Mouse (Mus musculus): ENCODE data around the gene Fntb. TPM values are rescaled to one million over a fixed set of nuclear protein-coding genes. Genes with fewer than 3 reads are reported as not detected.
A peak's percentile ranks its signal among the peaks of the same experiment; 100 is the strongest.
"Not testable (repeated sequence)": the region's sequence is repeated elsewhere in the genome, so short reads cannot be mapped to it uniquely, and the experiment has no call there.

The Fntb gene
- polyA plus RNA-seq, 1 experiment = 13.2 TPM

DNA sequence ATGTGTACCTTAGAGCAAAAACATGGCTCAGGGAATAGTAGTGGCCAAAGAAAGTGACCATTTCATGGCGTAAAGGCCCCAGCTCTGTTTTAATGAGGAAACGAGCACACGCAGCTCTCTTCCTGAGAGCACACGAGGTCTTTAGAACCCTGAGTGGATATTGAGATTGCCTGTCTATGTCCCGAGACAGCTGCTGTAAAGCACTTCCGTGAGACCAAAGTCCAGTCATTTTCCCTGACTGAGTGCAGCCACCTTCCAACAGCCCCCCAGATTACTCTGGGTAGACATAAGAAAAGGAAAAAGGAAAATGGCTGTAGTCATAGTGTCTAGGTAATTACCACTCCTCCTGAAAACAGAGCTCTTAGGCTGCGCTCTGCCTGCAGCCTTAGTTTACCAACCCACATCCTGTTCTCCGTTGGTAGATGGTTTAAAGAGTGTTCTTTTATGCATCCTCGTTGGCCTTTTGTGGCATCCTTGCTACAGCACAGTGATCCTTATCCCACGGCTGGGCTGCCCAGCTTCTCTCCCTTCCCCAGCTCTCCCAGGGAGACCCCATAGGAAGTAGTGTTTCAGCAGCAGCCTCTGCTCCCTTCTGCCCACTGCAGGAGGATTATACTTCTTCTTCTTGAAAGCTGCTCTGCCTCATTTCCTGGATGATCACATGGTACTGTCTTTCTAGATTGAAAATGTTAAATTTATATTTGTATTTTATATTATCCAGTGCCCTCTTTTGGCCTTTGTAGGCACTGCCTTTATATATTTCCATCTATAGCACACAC lies 13.1 kb downstream of the Fntb start:
- H3K4me3 ChIP-seq (ENCODE audit: insufficient read depth, low read depth, low read length) = no peak overlapping the region
- H3K36me3 ChIP-seq (ENCODE audit: control insufficient read depth, insufficient read depth, low read length) = peaks cover 2% of the 10 kb centered on the region
- no peaks in the 10 kb centered on the region for H3K27me3 ChIP-seq (replicated peaks; ENCODE audit: control insufficient read depth, insufficient read depth, low read length)
- WGBS = 75% methylated on average over 10 of the region's 10 CpGs
- H3K27ac ChIP-seq (ENCODE audit: insufficient read depth, low read depth, low read length) = no peak overlapping the region
- DNase-seq = no peak
- TF ChIP-seq CTCF (conservative IDR thresholded peaks at IDR 0.05; ENCODE audit: insufficient read depth, insufficient read length, low read depth, low read length) (no peak), POLR2A (IDR thresholded peaks at IDR 0.05; ENCODE audit: low read depth, low read length) (no peak)
- H3K4me1 ChIP-seq (ENCODE audit: control insufficient read depth, insufficient read depth, low read length) = peaks cover 3% of the 10 kb centered on the region; the same call in 1 of the 2 replicates

DNA sequence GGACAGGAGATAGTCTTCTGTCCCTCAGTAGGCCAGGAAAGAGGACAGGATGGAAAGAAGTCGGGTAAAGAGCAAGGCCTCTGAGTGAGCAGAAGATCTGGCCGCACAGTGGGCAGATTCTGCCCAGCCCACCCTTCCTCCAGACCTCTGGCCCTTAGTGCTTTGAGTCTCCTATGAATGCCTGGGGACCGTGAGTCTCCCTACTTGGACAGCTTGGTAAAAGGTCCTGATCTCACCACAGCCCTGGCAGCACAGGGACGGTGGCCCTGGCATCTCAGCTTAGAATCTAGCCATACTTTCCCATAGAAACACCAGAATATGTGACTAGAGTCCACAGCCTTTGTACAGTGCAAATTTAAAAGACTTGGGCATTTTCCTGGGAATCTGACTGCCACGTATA lies 14.6 kb downstream of the Fntb start:
- H3K36me3 ChIP-seq (ENCODE audit: control insufficient read depth, insufficient read depth, low read length) = peaks cover 2% of the 10 kb centered on the region
- TF ChIP-seq CTCF (conservative IDR thresholded peaks at IDR 0.05; ENCODE audit: insufficient read depth, insufficient read length, low read depth, low read length) = no peak
- no peak for TF ChIP-seq POLR2A (IDR thresholded peaks at IDR 0.05; ENCODE audit: low read depth, low read length)
- DNase-seq = no peak
- 86% methylated on average over 5 of the region's 5 CpGs for WGBS
- peaks cover 4% of the 10 kb centered on the region for H3K4me1 ChIP-seq (ENCODE audit: control insufficient read depth, insufficient read depth, low read length)
- no peak overlapping the region for H3K27ac ChIP-seq (ENCODE audit: insufficient read depth, low read depth, low read length)
- no peaks in the 10 kb centered on the region for H3K27me3 ChIP-seq (replicated peaks; ENCODE audit: control insufficient read depth, insufficient read depth, low read length)
- H3K4me3 ChIP-seq (ENCODE audit: insufficient read depth, low read depth, low read length) = no peak overlapping the region

DNA sequence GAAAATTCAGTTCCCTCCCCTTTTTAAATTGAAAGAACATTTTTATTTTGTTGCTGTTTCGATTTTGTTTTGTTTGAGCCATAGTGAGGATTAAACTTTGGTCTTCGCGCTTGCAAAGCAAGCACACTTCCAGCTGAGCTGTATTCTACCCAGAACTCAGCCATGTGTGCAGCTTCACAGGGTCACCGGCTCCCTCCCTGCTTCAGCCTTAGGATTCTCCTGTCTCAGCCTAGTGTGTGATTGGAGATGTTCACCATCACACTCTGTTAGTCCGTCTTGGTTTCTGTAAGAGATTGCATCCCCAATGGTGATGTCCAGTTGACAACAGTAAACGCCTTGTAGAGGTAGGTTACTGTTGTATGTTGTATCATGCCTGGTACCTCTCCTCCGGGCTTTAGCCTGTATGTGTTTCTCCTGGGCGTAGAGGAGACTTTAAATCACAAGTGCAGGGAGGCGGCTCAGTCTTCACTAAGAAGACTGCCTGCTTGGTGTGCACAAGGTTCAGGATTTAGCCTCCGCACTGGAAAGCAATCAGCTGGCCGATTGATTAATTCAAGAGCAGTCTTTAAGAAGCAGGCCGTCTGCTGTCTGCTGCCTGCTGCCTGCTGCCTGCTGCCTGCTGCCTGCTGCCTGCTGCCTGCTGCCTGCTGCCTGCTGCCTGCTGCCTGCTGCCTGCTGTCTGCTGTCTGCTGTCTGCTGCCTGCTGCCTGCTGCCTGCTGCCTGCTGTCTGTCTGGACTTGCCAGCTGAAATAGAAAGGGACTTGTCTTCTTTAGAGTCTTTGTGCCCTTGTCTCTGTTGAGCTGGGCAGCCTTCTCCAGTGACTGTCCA lies 15.5 kb downstream of the Fntb start:
- H3K4me3 ChIP-seq (ENCODE audit: insufficient read depth, low read depth, low read length) = no peak overlapping the region
- H3K4me1 ChIP-seq (ENCODE audit: control insufficient read depth, insufficient read depth, low read length) = peaks cover 4% of the 10 kb centered on the region
- peak; percentile 7 for DNase-seq
- TF ChIP-seq CTCF (conservative IDR thresholded peaks at IDR 0.05; ENCODE audit: insufficient read depth, insufficient read length, low read depth, low read length) (no peak), POLR2A (IDR thresholded peaks at IDR 0.05; ENCODE audit: low read depth, low read length) (no peak)
- no peaks in the 10 kb centered on the region for H3K27me3 ChIP-seq (replicated peaks; ENCODE audit: control insufficient read depth, insufficient read depth, low read length)
- peaks cover 2% of the 10 kb centered on the region for H3K36me3 ChIP-seq (ENCODE audit: control insufficient read depth, insufficient read depth, low read length)
- no peak overlapping the region for H3K27ac ChIP-seq (ENCODE audit: insufficient read depth, low read depth, low read length)
- 79% methylated on average over 12 of the region's 12 CpGs for WGBS

DNA sequence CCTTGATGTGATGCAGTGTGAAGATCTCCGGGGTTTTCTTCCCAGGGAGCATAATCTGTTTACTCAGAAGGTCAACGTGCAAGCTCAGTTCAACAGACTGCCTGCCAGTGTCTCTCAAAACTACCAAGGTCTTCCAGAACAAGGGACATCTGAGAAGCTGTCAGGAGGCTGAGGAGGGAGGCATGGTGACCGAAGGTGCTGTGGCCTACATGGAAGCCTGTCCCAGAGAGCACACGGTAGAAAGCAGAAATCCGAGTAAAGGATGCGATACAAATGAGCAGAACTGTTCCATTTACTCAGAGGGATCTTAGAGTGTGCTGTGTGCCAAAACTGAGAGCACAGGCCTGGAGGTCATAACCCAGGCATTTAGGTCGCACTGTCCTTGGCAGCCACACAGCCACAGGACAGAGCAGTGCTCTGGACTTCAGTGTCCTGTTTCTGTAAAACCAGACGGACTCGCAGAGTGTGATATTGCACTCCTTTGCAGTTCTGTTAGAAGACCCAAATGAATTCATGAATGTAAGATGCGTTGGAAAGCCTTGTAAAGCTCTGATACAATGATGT lies 18.7 kb downstream of the Fntb start:
- peak; percentile 21 for DNase-seq
- H3K27ac ChIP-seq (ENCODE audit: insufficient read depth, low read depth, low read length) = no peak overlapping the region
- no peak overlapping the region for H3K4me3 ChIP-seq (ENCODE audit: insufficient read depth, low read depth, low read length)
- H3K27me3 ChIP-seq (replicated peaks; ENCODE audit: control insufficient read depth, insufficient read depth, low read length) = no peaks in the 10 kb centered on the region
- TF ChIP-seq POLR2A (IDR thresholded peaks at IDR 0.05; ENCODE audit: low read depth, low read length) = no peak
- no peak for TF ChIP-seq CTCF (conservative IDR thresholded peaks at IDR 0.05; ENCODE audit: insufficient read depth, insufficient read length, low read depth, low read length)
- H3K36me3 ChIP-seq (ENCODE audit: control insufficient read depth, insufficient read depth, low read length) = peaks cover 2% of the 10 kb centered on the region; the same call in 1 of the 2 replicates
- peaks cover 4% of the 10 kb centered on the region for H3K4me1 ChIP-seq (ENCODE audit: control insufficient read depth, insufficient read depth, low read length)
- 60% methylated on average over 10 of the region's 10 CpGs for WGBS

DNA sequence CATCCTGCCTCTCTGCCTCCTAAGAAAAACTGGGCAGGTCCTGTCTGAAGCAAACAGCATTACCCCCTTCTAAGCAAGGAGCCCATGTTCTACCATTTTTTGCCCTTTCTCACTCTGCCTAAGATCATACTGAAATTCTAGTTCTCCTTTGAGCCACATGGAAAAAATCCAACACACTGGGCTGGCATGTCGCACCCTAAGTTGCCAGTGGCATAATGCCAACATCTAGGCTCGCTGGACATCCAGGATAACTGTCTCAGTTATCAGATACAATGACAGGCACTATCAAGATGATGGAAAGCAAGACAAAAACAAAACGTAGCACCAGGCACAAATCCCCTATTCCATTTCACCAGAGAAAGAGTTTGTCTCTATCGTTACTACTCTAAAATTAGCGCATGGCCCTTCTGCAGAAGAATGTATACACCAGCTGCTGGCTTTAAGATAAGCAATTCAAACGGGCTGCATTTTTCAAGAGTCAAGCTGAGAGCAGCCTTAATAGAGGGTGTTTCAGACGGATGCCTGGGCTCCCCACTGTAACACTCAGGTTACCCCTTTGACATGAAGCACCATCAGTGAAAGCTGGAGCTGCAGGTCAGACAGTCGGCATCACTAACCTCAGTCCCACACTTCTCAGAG lies 25.2 kb downstream of the Fntb start:
- Histone ChIP-seq H3K4me3 (ENCODE audit: insufficient read depth, low read depth, low read length) (no peak overlapping the region), H3K27ac (ENCODE audit: insufficient read depth, low read depth, low read length) (no peak overlapping the region), H3K27me3 (replicated peaks; ENCODE audit: control insufficient read depth, insufficient read depth, low read length) (no peaks in the 10 kb centered on the region), H3K36me3 (ENCODE audit: control insufficient read depth, insufficient read depth, low read length) (no peaks in the 10 kb centered on the region), H3K4me1 (ENCODE audit: control insufficient read depth, insufficient read depth, low read length) (no peaks in the 10 kb centered on the region)
- no peak for DNase-seq
- no peak for TF ChIP-seq CTCF (conservative IDR thresholded peaks at IDR 0.05; ENCODE audit: insufficient read depth, insufficient read length, low read depth, low read length)
- TF ChIP-seq POLR2A (IDR thresholded peaks at IDR 0.05; ENCODE audit: low read depth, low read length) = no peak
- 50% methylated on average over 8 of the region's 8 CpGs for WGBS

DNA sequence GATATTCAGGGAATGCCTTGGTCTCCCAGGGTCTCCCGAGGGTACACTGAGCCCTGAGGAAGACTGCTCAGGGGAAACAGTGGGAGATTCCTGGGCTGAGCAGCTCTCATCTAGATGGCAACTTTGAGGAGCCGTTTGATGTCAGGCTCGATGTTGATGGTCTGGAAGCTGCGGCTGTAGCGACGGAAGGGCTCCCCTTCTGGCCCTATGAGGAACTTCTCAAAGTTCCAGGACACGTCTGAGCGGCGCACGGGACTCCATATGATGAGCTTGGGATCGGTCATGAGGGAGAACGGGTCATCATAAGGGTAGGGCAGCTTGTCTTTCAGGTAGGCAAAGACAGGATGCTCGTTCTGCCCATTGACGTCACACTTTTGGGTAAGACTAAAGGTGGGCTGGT lies 27.2 kb downstream of the Fntb start:
- H3K27me3 ChIP-seq (replicated peaks; ENCODE audit: control insufficient read depth, insufficient read depth, low read length); H3K27ac ChIP-seq (ENCODE audit: insufficient read depth, low read depth, low read length); H3K4me1 ChIP-seq (ENCODE audit: control insufficient read depth, insufficient read depth, low read length); DNase-seq; H3K36me3 ChIP-seq (ENCODE audit: control insufficient read depth, insufficient read depth, low read length); H3K4me3 ChIP-seq (ENCODE audit: insufficient read depth, low read depth, low read length): not testable (repeated sequence)
- 54% methylated on average over 14 of the region's 14 CpGs for WGBS
